Mouse (Mus musculus) ovary, adult 2 months (tissue): ENCODE measurements around the gene Olfr680-ps1. TPM values are rescaled to one million over a fixed set of nuclear protein-coding genes. Genes with fewer than 3 reads are reported as not detected.

ENCODE experiments used
- polyA plus RNA-seq: library from polyadenylated mRNA; depleted of rRNA; stranded (reverse); fragments of >200 nt; gene quantifications from 2 replicates; pipeline ENCODE4 v1.2.3, GENCODE M21; 2012; rRNA removed

Olfr680-ps1 gene
- not detected in 2 replicates for polyA plus RNA-seq

GRCm38 (mm10) chr7:105092717-105093116 lies at the start of gene Olfr680-ps1:
TSS of gene Olfr680-ps1 (minus strand) at chr7:105092817.

GRCm38 (mm10) chr7:105116536-105116935 lies 23.9 kb upstream of the Olfr680-ps1 start, which contains the start of gene Olfr681:
TSS of gene Olfr681 (plus strand) at chr7:105116836.

GRCm38 (mm10) chr7:105080905-105081304 lies 11.7 kb downstream of the Olfr680-ps1 start, which contains the start of gene Olfr679:
TSS of gene Olfr679 (plus strand) at chr7:105081205.

GRCm38 (mm10) chr7:105064175-105064574 lies 28.4 kb downstream of the Olfr680-ps1 start, which contains the start of gene Olfr678:
TSS of gene Olfr678 (plus strand) at chr7:105064475.

Other genes with a start within 250 kb of the Olfr680-ps1 start
- gene Usp17la, start 235.8 kb downstream of the Olfr680-ps1 start, polyA plus RNA-seq, result not detected in 2 replicates
- gene Olfr665, start 214.8 kb downstream of the Olfr680-ps1 start, polyA plus RNA-seq, result not detected in 2 replicates
- not detected in 2 replicates for gene Olfr666, start 196.9 kb downstream of the Olfr680-ps1 start, polyA plus RNA-seq
- not detected in 2 replicates for gene Olfr667, start 171.3 kb downstream of the Olfr680-ps1 start, polyA plus RNA-seq
- gene Olfr668, start 164.8 kb downstream of the Olfr680-ps1 start, polyA plus RNA-seq, result not detected in 2 replicates
- not detected in 2 replicates for gene Olfr669, start 158.6 kb downstream of the Olfr680-ps1 start, polyA plus RNA-seq
- not detected in 2 replicates for gene Olfr670, start 130.2 kb downstream of the Olfr680-ps1 start, polyA plus RNA-seq
- gene Olfr671, start 113.7 kb downstream of the Olfr680-ps1 start, polyA plus RNA-seq, result not detected in 2 replicates
- gene Olfr672, start 90.8 kb downstream of the Olfr680-ps1 start, polyA plus RNA-seq, result not detected in 2 replicates
- gene Olfr675, start 64.4 kb downstream of the Olfr680-ps1 start, polyA plus RNA-seq, result not detected in 2 replicates
- not detected in 2 replicates for gene Olfr676, start 60.1 kb downstream of the Olfr680-ps1 start, polyA plus RNA-seq
- not detected in 2 replicates for gene Olfr677, start 41.4 kb downstream of the Olfr680-ps1 start, polyA plus RNA-seq
- gene Olfr678, start 28.3 kb downstream of the Olfr680-ps1 start, polyA plus RNA-seq, result not detected in 2 replicates
- gene Olfr679, start 11.6 kb downstream of the Olfr680-ps1 start, polyA plus RNA-seq, result not detected in 2 replicates
- not detected in 2 replicates for gene Olfr681, start 24.0 kb upstream of the Olfr680-ps1 start, polyA plus RNA-seq
- not detected in 2 replicates for gene Olfr683, start 54.2 kb upstream of the Olfr680-ps1 start, polyA plus RNA-seq
- gene Olfr684, start 70.8 kb upstream of the Olfr680-ps1 start, polyA plus RNA-seq, result not detected in 2 replicates
- gene Olfr685, start 93.2 kb upstream of the Olfr680-ps1 start, polyA plus RNA-seq, result not detected in 2 replicates
- not detected in 2 replicates for gene Olfr686, start 114.7 kb upstream of the Olfr680-ps1 start, polyA plus RNA-seq
- gene Olfr688, start 195.3 kb upstream of the Olfr680-ps1 start, polyA plus RNA-seq, result not detected in 2 replicates
- gene Olfr689, start 218.3 kb upstream of the Olfr680-ps1 start, polyA plus RNA-seq, result not detected in 2 replicates
- not detected in 2 replicates for gene Olfr690, start 241.3 kb upstream of the Olfr680-ps1 start, polyA plus RNA-seq
- gene Olfr691, start 249.5 kb upstream of the Olfr680-ps1 start, polyA plus RNA-seq, result not detected in 2 replicates